Comparison of ENCODE assay signal across 12 mouse cellular contexts in the genomic region with DNA sequence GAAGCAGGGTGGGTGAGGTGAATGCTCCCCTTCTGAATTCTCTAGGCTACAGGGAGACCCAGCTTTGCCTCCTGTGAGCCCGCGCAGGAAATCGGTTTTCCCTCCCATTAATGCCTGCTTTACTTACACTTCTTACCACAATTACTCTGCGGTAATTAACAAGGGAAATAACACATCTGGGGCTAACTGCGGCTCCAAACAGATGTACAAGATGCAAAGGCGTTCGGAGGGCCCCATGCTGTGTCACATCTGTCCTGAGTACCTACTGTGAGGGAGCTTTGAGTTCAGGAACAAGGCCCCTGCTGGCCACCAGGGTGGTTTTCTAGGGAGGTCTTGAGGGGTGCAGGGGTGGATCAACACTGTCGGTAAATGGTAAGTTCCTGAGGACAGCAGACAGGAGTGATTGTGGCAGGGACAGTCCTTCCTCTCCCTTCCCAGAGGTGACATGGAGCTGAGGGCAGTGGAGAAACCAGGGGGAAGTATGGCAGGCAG.
A peak's percentile ranks its signal among the peaks of the same experiment; 100 is the strongest.
DNase-seq lines count a peak whose midpoint lies in the region; ATAC-seq and TF ChIP-seq lines count a peak whose summit lies in the region.
"Had no signal": no experiment of that assay in that cellular context is flagged by ENCODE, and none has a peak within 500 bp of the region (broad histone marks: within the 10 kb centered on the region; RNA-seq: fewer than 3 reads in every experiment).

No protein-coding gene starts in this region.

- no peak overlapping the region for H3K27ac ChIP-seq in embryonic facial prominence, embryonic 11.5 days (replicated peaks; ENCODE audit: low read depth, low read length)
- no peak overlapping the region for H3K27ac ChIP-seq in embryonic facial prominence, embryonic 10.5 days (replicated peaks)
- no peak overlapping the region for H3K27ac ChIP-seq in CH12.LX (ENCODE audit: insufficient read depth, low read depth)
- H3K27ac ChIP-seq in hindbrain, embryonic 10.5 days: no peak overlapping the region
- H3K27ac ChIP-seq in midbrain, embryonic 10.5 days (replicated peaks): no peak overlapping the region
- H3K27ac ChIP-seq: embryonic facial prominence, embryonic 12.5 days; macrophage had no signal

- H3K4me1 ChIP-seq in embryonic facial prominence, embryonic 11.5 days (ENCODE audit: control insufficient read depth, insufficient read depth, low read length): no peaks in the 10 kb centered on the region
- H3K4me1 ChIP-seq in embryonic facial prominence, embryonic 10.5 days: peaks cover 16% of the 10 kb centered on the region
- H3K4me1 ChIP-seq in CH12.LX (ENCODE audit: control insufficient read depth in 1 of 2, insufficient read depth in 2 of 2): peaks cover 9 to 30% of the 10 kb centered on the region in 2 experiments
- peaks cover 17% of the 10 kb centered on the region for H3K4me1 ChIP-seq in hindbrain, embryonic 10.5 days (replicated peaks)
- H3K4me1 ChIP-seq in midbrain, embryonic 10.5 days: peaks cover 9% of the 10 kb centered on the region

- H3K4me2 ChIP-seq in embryonic facial prominence, embryonic 11.5 days (ENCODE audit: low read depth, low read length): no peak overlapping the region
- H3K4me2 ChIP-seq in CH12.LX (ENCODE audit: insufficient read depth, low read depth, poor library complexity, severe bottlenecking): peak overlapping the region; percentile 85

- no peak overlapping the region for H3K4me3 ChIP-seq in embryonic facial prominence, embryonic 11.5 days (ENCODE audit: low read depth, low read length)
- H3K4me3 ChIP-seq in embryonic facial prominence, embryonic 10.5 days: no peak overlapping the region
- H3K4me3 ChIP-seq in CH12.LX (replicated peaks in 1 of 3; ENCODE audit: low read depth in 2 of 3, low read length in 2 of 3, poor library complexity in 1 of 3): no peak overlapping the region
- H3K4me3 ChIP-seq in hindbrain, embryonic 10.5 days: 0 out of 2 replicates have a peak overlapping the region, but pooled peaks have one; percentile 54
- peak overlapping the region; percentile 57; the same call in 1 of the 2 replicates for H3K4me3 ChIP-seq in midbrain, embryonic 10.5 days

- no peak for TF ChIP-seq EP300 in CH12.LX (IDR thresholded peaks at IDR 0.05; ENCODE audit: low read length)

- dilution Hi-C loops in CH12.LX (cut with MboI; ENCODE audit: extremely low pct_ligation_motif_present, extremely low pct_unique_long_range_greater_than_20kb, low sequenced_read_pairs): no loop called here

- H3K9ac ChIP-seq in embryonic facial prominence, embryonic 11.5 days (replicated peaks; ENCODE audit: low read length): no peak overlapping the region
- H3K9ac ChIP-seq in CH12.LX (ENCODE audit: insufficient read depth, low read depth): no peak overlapping the region

- peaks cover 2% of the 10 kb centered on the region; the same call in 1 of the 2 replicates for H3K27me3 ChIP-seq in embryonic facial prominence, embryonic 11.5 days (ENCODE audit: control insufficient read depth, insufficient read depth, low read length)
- peaks cover 38% of the 10 kb centered on the region for H3K27me3 ChIP-seq in embryonic facial prominence, embryonic 10.5 days (replicated peaks; ENCODE audit: low read depth, poor library complexity, severe bottlenecking)
- peaks cover 56% of the 10 kb centered on the region for H3K27me3 ChIP-seq in CH12.LX (replicated peaks)
- peaks cover 19% of the 10 kb centered on the region for H3K27me3 ChIP-seq in hindbrain, embryonic 10.5 days (ENCODE audit: insufficient read depth, poor library complexity, severe bottlenecking)
- H3K27me3 ChIP-seq in midbrain, embryonic 10.5 days (ENCODE audit: low read depth, poor library complexity, severe bottlenecking): peaks cover 24% of the 10 kb centered on the region

- TF ChIP-seq CTCF in CH12.LX (conservative IDR thresholded peaks at IDR 0.05 in 1 of 2, IDR thresholded peaks at IDR 0.05 in 1 of 2; ENCODE audit: low read depth in 2 of 2, low read length in 2 of 2): no peak

- no peaks in the 10 kb centered on the region for H3K9me3 ChIP-seq in embryonic facial prominence, embryonic 11.5 days (replicated peaks; ENCODE audit: control insufficient read depth, low read length)
- H3K9me3 ChIP-seq in embryonic facial prominence, embryonic 10.5 days: no peaks in the 10 kb centered on the region
- H3K9me3 ChIP-seq in CH12.LX (replicated peaks; ENCODE audit: low read length): peaks cover 6% of the 10 kb centered on the region
- H3K9me3 ChIP-seq in hindbrain, embryonic 10.5 days: no peaks in the 10 kb centered on the region
- H3K9me3 ChIP-seq in midbrain, embryonic 10.5 days (replicated peaks): no peaks in the 10 kb centered on the region
- H3K9me3 ChIP-seq: embryonic facial prominence, embryonic 12.5 days had no signal

- in situ Hi-C loops in CH12.LX (cut with MboI; ENCODE audit: low pct_ligation_motif_present, low pct_unique_long_range_greater_than_20kb, low sequenced_read_pairs): loop anchor here (25.0 kb wide), 1 partner anchor 331 kb away; no protein-coding TSS in a partner anchor

- WGBS in embryonic facial prominence, embryonic 11.5 days: 22% methylated on average over 8 of the region's 8 CpGs
- 31% methylated on average over 8 of the region's 8 CpGs for WGBS in embryonic facial prominence, embryonic 10.5 days
- WGBS in hindbrain, embryonic 10.5 days: 30% methylated on average over 8 of the region's 8 CpGs
- 20% methylated on average over 8 of the region's 8 CpGs for WGBS in midbrain, embryonic 10.5 days

- no peaks in the 10 kb centered on the region for H3K36me3 ChIP-seq in embryonic facial prominence, embryonic 11.5 days (replicated peaks; ENCODE audit: control insufficient read depth, insufficient read depth, low read depth, low read length)
- H3K36me3 ChIP-seq in embryonic facial prominence, embryonic 10.5 days (replicated peaks): no peaks in the 10 kb centered on the region
- H3K36me3 ChIP-seq in CH12.LX (replicated peaks in 1 of 2; ENCODE audit: control insufficient read depth in 1 of 2, insufficient read depth in 1 of 2, low read length in 1 of 2): no peaks in the 10 kb centered on the region
- no peaks in the 10 kb centered on the region for H3K36me3 ChIP-seq in hindbrain, embryonic 10.5 days
- H3K36me3 ChIP-seq in midbrain, embryonic 10.5 days: no peaks in the 10 kb centered on the region
- H3K36me3 ChIP-seq: embryonic facial prominence, embryonic 12.5 days had no signal

- H3K79me2 ChIP-seq in CH12.LX (replicated peaks; ENCODE audit: control insufficient read depth, extremely low read depth, insufficient read depth, poor library complexity, severe bottlenecking): no peaks in the 10 kb centered on the region

- no peak for TF ChIP-seq POLR2A in CH12.LX (IDR thresholded peaks at IDR 0.05; ENCODE audit: low read depth, low read length)

- no peak for DNase-seq in embryonic facial prominence, embryonic 11.5 days (ENCODE audit: low spot score)
- DNase-seq in embryonic facial prominence, embryonic 10.5 days (ENCODE audit: low spot score): no peak
- no peak for DNase-seq in CH12.LX (ENCODE audit: extremely low read depth)
- DNase-seq in hindbrain, embryonic 10.5 days (ENCODE audit: low spot score): no peak
- DNase-seq in midbrain, embryonic 10.5 days (ENCODE audit: low spot score): no peak
- no peak for DNase-seq in adrenal gland, adult 8-10 months
- DNase-seq in cerebellum, postnatal 10 days: no peak
- DNase-seq in kidney, postnatal 25 days: no peak
- DNase-seq: gastrocnemius, postnatal 36 days; spleen, adult 18-20 months had no signal

- ATAC-seq in embryonic facial prominence, embryonic 11.5 days (replicated peaks; ENCODE audit: insufficient number of reproducible peaks, low FRiP score, low TSS enrichment, low read depth): peak; percentile 37; the same call in 1 of the 2 replicates

- no peak for TF ChIP-seq RAD21 in CH12.LX (IDR thresholded peaks at IDR 0.05; ENCODE audit: low read depth, low read length)

TF ChIP-seq in CH12.LX, 34 proteins besides CTCF, POLR2A, EP300 and RAD21:
- TF ChIP-seq E2F4 (IDR thresholded peaks at IDR 0.05; ENCODE audit: insufficient replicate concordance, low read depth, low read length): no peak
- no peak for TF ChIP-seq SMC3 (IDR thresholded peaks at IDR 0.05; ENCODE audit: low read depth, low read length)
- TF ChIP-seq MAFK (IDR thresholded peaks at IDR 0.05; ENCODE audit: insufficient replicate concordance, low read length): no peak
- TF ChIP-seq GABPA (IDR thresholded peaks at IDR 0.05; ENCODE audit: insufficient replicate concordance, low read depth, low read length): no peak
- TF ChIP-seq TBP (conservative IDR thresholded peaks at IDR 0.05; ENCODE audit: low read depth, low read length): no peak
- TF ChIP-seq ZMIZ1 (IDR thresholded peaks at IDR 0.05; ENCODE audit: low read depth, low read length): no peak
- TF ChIP-seq SIN3A (IDR thresholded peaks at IDR 0.05; ENCODE audit: low read length): no peak
- TF ChIP-seq POLR2AphosphoS2 (IDR thresholded peaks at IDR 0.05; ENCODE audit: low read depth, low read length): no peak
- TF ChIP-seq MYC (IDR thresholded peaks at IDR 0.05; ENCODE audit: low read depth, low read length): no peak

Comparison
In these comparisons a context has a peak if more than half of its experiments do, and no peak if none do; other contexts are left out.
1. H3K4me3 ChIP-seq: peak in hindbrain, embryonic 10.5 days (single experiment) and midbrain, embryonic 10.5 days (single experiment); none in embryonic facial prominence, embryonic 11.5 days (single experiment), embryonic facial prominence, embryonic 10.5 days (single experiment) and CH12.LX (0 of 3).